Mouse (Mus musculus) ES-CJ7 (cell line): ENCODE results near the gene Tmem217.
"Not testable (repeated sequence)": the region's sequence is repeated elsewhere in the genome, so short reads cannot be mapped to it uniquely, and the experiment has no call there.

Experiments
- DNase-seq: peaks from one replicate; pipeline ENCODE4 v3.0.0; 2011; ENCODE audit warnings: low read depth, low spot score

Gene Tmem217

DNA sequence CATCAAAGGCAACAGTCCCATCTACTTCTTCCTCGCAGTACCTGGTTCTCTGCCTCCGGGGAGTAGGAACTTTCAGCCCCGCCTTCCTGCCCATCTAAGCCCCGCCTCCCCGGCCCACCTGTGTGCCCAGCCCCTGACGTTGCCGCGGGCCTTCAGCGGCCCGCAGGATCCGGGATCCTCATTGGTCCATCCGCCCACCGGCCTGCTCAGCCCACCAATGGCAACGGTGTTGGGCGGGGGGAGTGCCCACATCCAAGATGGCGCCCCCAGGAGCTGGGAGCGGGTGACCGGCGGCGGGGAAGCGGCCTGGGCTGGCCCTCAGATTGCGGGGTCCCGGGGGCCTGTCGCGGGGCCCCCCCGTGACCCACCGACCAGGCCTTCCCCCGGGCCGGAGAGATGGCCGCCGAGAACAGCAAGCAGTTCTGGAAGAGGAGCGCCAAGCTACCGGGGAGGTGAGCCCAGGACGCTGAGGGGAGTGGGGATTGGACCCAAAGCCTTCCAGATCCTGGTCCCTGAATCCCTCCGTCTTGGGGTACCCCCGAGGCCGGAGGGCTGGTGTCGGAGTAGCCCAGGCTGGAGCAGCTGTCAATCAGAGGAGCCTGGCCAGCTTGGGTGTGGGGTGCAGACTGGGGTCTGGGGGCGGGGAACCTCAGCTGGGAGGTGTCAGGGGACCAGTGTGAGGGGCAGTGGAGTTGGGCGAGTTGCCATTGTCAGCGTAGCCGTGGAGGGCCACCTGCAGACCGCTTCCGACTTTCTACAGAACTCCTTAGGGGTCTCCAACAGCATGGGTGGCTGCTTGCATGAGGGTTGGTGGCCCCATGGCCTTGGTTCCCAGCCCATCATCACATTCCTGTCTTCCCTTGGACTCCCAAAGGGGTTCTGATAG is 2.4 kb downstream of the Tmem217 start, which contains the start of the genes Gm17657 and Tbc1d22b:
Gene Gm17657 (minus strand): TSS at position 96 of the 886 bp plus-strand sequence.
Gene Tbc1d22b (plus strand): TSS at position 243 of the 886 bp plus-strand sequence.
- DNase-seq: peak; percentile 93

GRCm38 (mm10) chr17:29548994-29549393 is 3.2 kb downstream of the Tmem217 start:
- no peak for DNase-seq

GRCm38 (mm10) chr17:29548494-29548893 is 3.7 kb downstream of the Tmem217 start:
- no peak for DNase-seq

- no peak for DNase-seq
Measured at GRCm38 (mm10) chr17:29545241-29545640, 6.9 kb downstream of the Tmem217 start.

DNA sequence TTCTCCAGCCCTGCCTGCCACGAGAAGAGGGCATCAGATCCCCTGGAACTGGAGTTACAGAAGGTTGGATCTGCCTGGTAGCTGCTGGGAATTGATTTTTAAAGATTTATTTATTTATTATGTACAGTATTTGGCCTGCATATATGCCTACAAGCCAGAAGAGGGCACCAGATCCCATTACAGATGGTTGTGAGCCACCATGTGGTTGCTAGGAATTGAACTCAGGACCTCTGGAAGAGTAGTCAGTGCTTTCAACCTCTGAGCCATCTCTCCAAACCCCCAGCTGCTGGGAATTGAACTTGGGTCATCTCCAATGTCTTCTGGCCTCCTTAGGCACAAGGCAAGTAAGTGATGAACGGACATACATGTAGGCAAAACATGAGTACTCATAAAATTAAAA is 8.1 kb downstream of the Tmem217 start:
- no peak for DNase-seq

- no peak for DNase-seq
Measured at GRCm38 (mm10) chr17:29542831-29543690, 9.1 kb downstream of the Tmem217 start.

DNA sequence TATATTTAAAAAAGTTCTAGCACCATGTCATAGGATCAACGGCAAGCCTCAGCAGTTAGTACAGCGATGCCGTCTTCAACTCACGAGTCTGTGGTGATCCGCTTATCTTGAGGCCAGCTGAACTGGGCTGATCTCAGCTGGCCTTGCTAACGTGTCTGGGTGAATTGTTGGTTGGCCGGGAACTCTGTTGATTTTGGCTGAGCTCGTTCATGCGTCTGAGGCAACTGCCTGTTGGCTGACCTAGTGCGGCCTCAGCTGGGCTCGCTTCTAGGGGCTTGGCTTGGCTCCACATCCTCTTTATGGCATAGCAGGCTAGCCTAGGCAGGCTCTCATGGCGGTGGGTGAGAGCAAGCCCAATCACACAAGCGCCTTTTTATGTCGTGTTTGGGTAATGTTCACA is 10.8 kb downstream of the Tmem217 start:
- DNase-seq: no peak

- DNase-seq: no peak
Measured at GRCm38 (mm10) chr17:29540426-29540825, 11.8 kb downstream of the Tmem217 start.

GRCm38 (mm10) chr17:29533866-29534265 is 18.3 kb downstream of the Tmem217 start:
- no peak for DNase-seq

- no peak for DNase-seq
Measured at GRCm38 (mm10) chr17:29531757-29532384, 20.3 kb downstream of the Tmem217 start.

DNA sequence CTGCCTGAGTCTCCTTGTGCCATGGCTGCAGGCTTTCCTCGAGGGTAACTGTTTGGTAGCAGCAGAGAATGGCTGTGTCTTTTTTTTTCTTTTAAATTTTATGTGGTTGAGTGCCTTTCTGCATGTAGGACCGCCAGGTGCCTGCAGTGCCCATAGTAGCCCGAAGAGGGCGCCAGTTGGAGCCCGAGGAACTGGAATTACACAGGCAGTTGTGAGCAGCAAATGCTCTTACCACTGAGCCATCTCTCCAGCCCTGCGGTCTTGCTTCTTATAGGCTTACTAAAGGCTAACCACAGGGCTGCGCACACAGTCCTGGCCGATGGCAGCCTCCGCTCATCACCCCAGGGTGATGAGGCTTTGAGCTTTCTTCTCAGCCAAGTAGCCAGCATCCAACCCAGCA is 20.9 kb downstream of the Tmem217 start:
- peak; percentile 76 for DNase-seq

- no peak for DNase-seq
Measured at GRCm38 (mm10) chr17:29530508-29530907, 21.7 kb downstream of the Tmem217 start.

GRCm38 (mm10) chr17:29528568-29529187 is 23.5 kb downstream of the Tmem217 start:
- peak; percentile 43 for DNase-seq

DNA sequence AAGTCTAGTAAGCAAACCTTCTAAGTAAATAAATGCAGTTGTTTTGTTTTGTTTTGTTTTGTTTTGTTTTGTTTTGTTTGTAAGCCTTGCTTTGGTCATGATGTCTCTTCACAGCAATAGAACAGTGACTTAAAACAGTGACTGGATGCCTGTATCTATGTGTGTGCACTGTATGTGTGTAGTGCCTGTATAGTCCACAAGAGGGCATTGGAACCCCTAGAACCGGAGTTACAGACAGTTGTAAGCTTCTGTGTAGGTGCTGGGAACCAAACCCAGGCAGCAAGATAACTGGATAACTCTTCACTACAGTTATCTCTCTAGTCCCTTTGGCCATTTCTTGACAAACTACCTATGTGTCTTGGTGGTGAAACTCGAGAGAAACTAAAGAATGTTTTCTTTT is 26.6 kb downstream of the Tmem217 start:
- DNase-seq: peak; percentile 51

- DNase-seq: peak; percentile 84
Measured at GRCm38 (mm10) chr17:29519731-29520130, 32.5 kb downstream of the Tmem217 start.

GRCm38 (mm10) chr17:29518665-29519064 is 33.5 kb downstream of the Tmem217 start:
- not testable (repeated sequence) for DNase-seq

- peak; percentile 82 for DNase-seq
Measured at GRCm38 (mm10) chr17:29514435-29514834, 37.8 kb downstream of the Tmem217 start.

GRCm38 (mm10) chr17:29513044-29513730 is 39.0 kb downstream of the Tmem217 start:
- peak; percentile 81 for DNase-seq

GRCm38 (mm10) chr17:29510691-29511090 is 41.5 kb downstream of the Tmem217 start:
- DNase-seq: peak; percentile 42

DNA sequence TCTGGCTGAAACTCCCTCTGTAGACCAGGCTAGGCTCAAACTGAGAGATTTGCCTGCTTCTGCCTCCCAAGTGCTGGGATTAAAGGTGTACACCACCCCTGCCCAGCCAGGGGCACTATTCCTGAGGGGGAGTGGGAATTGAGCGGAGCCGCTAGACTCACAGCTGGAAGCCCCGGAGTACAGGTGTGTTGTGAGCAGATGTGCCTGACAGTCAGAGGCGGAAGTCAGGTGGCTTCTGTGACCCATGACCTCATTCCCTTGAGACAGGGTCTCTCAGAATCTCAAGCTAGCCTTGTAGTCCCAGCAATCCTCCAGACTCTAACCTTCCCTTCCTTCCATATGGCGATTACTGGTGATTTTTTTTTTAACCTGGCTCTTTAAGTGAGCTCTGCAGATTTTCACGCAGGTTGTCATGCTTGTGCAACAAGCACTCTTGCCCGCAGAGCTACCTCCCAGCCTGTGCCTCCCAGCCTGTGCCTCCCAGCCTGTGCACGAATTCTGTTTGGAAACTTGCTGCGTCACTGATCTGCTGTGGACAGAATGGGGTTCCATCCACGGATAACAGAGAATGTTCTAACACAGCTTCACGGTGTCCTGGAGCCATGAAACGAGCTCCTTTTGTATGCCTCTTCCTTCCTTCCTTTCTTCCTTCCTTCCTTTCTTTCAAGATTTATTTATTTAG is 43.1 kb downstream of the Tmem217 start:
- no peak for DNase-seq
